Mouse (Mus musculus) lung, postnatal 4 days (tissue): ENCODE data around the gene Styxl1.
A peak's percentile ranks its signal among the peaks of the same experiment; 100 is the strongest.

Source experiments
- DNase-seq, 2 experiments: peaks; one replicate each; pipeline ENCODE4 v3.0.0; 2021

Gene Styxl1

DNA sequence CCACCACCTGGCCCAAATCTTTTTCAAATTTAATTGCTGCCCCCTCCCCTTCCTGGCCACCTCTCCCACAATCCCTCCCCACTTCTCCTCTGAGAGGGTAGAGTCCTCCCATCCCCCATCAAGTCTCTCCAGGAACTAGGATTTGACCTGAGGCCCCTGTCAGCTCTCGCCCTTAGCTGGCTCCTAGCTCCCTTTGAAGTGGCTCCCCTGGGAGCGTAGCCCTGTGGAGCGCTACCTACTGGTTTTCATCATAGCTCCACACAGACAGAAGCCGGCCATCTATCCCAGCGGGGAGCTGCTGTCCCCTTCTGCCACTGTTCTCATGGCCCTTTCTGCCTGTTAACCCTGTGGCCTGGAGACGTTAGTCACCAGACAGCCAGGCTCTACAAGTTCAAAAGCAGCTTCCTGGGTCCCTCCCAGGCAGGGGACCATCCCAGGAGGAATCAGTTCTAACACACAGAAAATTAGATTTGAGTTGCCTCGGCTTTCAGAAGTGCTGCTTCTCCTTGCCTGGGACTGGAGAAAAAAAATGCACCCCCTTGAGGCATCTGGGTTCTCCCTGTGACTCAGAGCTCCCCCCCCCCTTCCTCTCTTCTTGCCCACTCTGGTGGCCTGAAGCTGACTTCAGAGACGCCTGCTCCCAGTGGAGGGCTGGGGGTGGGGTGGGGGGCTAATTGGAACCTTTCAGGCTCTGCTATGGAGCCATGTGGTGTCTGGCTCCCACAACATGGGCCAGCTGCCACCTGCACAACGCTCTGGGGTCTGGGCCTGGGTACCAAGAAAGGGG, 53.5 kb downstream of the Styxl1 start:
- peak in 1 of 2 experiments; percentile 25 for DNase-seq

DNA sequence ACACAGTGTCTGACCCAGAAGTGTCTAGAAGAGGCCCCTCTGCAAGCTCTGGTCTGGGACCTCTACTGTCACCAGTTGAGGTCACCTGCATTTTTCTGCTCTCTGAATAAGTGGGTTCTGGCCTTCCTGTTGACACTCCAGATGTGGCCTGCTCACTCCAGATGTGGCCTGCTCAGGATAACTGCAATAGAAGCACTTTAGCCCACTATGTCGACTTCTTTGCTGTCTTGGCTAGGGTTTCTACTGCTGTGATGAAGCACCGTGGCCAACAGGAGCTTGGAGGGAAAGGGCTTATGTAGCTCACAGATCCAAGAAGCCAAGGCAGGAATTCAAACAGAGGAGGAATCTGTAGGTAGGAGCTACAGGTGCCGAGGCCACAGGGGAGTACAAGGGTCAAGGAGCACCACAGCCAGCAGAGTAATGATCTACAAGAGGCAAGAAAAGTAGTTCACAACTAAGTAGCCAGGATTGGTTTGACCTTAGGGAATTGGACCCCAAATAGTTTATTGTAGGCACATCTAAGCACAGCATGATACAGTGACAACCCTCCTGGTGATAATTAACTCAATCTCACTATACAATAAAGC, 54.9 kb downstream of the Styxl1 start:
- DNase-seq, result no peak

DNA sequence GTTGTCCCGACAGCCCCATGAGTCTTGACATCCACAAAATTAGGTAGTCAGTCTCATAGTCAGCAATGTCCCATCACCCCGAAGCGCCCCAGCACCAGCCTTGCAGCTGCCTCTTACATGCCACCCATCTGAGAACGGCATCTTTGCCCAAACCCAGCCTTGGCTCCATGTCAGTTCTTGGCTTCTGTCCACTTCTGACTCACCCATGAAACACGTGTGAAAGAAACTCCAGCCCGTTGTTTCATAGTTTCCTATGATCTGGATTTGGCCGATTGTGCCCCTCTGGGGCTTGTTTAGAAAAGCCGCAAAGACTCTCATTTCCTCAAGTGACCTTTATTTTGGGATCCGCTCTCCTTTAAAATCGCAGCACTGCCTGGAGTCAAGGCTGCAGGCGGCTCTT, 56.1 kb downstream of the Styxl1 start:
- DNase-seq, result peak; percentile 71 to 74

DNA sequence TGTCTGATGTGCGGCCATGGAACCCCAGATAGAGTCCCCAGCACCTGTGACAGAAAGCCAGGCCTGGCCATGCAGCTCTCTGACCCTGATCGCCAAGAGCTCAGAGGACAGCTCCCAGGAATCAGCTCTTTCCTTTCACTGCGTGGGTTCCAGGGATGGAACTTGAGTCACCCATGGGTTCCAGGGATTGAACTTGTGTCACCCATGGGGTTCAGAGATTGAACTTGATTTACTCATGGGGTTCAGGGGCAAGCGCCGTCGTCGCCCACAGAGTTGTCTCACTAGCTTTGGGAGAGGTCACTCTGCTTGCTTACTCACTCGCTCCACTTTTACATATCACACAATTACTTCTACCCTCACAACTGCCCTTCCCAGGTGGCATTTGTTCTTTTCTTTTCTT, 57.1 kb downstream of the Styxl1 start:
- DNase-seq, result no peak

DNA sequence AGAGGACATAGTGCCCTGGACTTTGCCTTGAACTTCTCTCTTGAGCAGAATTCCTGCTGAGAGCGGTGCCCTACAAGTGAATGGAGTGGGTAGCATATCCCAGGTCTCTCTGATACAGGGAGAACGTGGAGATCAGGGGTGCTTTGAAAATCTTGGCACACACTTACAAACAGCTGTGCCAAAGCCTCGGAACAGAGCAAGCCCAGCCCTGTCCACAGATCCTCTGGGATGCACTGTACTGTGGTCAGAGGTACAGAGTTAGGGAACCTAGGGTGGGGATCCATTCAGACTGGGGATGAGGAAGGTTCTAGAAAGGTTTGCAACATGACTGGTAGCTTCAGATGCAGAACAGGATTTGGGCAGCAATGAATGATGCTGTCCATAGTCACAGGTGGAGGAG, 58.1 kb downstream of the Styxl1 start:
- DNase-seq, result no peak

DNA sequence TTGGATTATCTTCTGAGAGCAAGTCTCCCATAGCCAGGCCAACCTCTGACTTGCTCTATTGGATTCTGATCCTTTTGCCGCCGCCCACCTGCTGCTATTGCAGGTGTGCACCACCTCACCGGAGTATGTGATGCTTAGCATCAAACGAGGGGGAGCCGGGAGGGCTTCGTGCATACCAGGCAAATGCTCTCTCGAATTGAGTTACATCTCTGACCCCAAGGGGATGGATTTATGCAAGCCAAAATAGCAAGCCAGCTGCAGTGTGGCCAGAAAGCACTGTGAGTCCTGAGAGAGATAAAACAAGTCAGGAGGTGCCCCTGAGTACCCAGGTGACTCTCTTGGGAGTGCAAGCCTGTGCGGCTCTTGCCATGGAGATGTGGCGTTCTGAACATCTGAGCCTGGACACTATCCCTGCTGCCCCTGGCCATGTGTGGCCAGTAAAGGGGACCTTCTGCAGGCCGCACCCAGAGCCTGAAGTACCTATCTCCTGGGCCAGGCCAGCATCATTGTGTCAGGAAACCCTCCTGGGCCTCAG, 58.5 kb downstream of the Styxl1 start:
- DNase-seq, result no peak

DNA sequence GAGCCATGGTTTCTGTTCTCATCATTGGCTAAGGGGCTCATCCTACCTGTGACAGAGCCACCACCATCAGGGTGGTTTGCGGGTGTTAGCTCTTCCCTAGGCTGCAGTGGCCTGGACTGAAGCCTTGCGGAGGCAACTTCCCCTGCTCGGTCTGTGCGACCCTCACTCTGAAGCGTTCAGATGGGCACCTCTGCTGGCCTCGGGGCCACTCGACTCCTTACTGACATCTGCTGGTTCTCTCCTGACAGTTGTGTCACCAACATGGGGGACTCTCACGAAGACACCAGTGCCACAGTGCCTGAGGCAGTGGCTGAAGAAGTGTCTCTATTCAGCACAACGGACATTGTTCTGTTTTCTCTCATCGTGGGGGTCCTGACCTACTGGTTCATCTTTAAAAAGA, 62.6 kb downstream of the Styxl1 start:
- DNase-seq, result peak in 1 of 2 experiments; percentile 50

DNA sequence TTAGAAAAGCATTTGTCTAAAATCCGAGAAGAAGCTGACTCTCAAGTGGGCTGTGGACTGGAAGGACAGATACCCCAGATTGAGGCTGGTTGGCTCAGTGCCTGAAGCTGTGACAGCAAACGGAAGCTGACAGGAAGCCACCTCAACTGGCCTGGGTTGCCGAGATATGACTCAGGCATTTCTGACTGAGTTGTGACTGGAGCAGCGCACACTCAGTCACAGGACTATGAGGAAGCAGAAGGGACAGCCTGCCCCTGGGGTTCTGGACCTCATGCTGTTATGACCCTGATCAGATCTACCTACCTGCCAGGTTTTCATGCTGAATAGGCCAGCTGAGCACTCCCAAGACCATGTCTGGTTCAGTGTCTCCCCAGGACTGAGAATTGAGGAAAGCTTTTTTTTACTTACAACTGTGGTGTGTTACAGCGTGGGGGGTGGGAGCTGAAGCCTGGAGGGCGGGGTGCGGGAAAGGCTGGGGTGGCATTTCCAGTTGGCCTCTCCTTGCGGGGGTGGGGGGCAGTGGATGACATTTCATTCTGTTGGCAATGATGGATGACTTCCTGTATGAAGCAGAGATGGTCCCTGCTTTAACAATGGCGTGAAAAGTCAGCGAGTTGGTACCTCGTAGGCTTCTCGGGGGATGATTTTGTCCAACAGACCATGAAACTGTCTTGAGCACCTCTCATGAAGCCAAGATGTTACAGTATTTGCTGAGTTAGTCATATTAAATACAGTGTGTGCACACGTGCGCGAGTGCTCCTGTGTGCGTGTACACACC, 64.6 kb downstream of the Styxl1 start:
- DNase-seq, result peak; percentile 82 to 84

DNA sequence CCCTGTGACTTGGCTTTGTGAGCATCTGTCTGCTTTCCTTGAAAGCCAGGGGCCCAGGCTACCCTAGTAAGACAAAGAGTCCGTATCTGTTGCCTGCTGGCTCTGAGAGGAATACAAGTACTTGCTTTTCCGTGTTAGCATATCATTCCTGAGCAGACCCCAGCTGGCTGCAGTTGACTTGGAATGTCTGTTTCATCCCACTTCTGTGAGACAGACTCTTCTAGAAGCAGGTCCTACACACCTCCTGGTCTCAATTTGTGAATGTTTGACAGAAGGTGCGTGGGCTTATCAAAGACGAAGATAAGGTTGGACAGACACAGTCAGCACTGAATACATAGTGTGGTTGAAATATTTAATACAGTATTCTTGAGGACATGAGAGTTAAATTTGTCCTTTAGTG, 65.4 kb downstream of the Styxl1 start:
- no peak for DNase-seq

DNA sequence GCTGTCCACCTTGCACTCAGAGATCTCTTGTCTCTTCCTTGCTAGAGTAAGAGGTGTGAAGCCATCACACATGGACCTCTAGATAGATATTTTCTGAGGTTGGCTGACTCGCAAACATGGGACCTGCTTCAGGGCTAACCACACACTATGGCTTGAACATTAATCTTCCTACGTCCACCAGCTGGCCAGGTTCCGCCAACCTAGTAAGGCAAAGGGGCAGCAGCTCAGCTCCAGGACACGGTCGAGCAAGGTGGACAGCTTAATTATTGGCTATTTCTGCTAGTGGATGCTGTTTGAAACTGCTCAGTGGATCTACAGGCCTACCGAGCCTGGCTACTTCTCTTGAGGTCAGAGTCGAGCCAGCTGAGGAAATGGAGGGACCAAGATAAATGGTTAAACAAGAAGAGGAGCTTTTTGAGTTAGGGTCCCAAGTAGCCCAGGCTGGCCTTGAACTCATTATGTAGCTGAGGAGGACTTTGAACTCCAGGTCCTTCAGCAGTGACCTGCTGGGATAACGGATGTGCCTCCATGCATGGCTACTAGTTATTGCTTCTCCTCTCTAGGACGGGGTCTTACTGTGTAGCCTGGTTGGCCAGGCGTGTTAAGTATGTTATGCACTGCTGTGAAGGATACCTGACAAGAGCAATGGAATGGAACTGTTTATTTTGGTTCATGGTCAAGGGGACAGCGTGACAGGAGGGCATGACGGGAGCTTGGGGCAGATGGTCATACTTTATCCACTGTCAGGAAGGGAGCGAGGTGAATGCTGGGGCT, 66.4 kb downstream of the Styxl1 start:
- DNase-seq, result no peak

DNA sequence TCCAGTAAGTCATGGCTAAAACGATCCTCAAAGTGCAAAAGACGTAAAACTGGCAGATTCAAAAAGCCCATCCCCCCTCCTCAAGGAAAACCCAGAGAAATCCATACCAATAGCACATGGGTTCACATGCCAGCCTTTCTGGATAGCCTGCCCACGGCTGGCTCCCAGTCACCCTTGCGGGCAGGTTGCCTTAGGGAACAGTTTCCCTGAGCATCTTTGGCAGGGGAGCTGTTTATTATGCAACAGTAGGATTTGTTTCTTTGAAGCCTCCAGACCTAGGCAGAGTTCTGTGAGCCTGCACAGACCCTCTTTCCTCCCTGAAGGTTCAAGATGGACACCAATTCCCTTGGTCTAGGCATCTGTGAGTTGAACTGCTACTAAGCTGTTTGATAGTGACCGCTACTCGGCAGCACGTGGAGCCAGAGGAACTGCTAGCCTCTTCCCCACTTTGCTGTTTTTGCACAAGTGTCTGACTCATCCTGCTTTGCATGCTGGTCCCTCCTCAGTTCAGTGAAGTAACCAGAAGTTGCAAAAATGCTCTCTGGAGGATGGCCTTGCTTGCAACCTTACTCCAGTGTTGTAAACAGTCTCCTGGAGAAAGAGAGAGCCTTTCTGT, 67.5 kb downstream of the Styxl1 start:
- peak in 1 of 2 experiments; percentile 48 for DNase-seq

DNA sequence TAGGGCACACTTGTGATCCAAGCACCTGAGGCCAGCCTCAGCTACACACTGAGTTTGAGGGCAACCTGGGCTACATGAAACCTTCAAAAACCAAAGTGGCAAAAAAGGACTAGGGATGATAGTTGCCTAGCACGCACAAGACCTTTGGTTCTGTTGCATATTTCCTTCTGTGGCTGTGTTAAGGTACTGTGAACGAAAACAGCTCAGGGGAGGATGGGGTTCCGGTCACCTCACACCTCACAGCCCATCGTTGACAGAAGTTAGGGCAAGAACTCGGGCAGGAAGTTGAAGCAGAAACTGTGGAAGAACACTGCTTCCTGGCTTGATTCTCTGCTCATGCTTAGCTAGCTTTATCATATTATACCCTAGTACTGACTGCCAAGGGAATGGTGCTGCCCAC, 68.5 kb downstream of the Styxl1 start:
- DNase-seq, result no peak

DNA sequence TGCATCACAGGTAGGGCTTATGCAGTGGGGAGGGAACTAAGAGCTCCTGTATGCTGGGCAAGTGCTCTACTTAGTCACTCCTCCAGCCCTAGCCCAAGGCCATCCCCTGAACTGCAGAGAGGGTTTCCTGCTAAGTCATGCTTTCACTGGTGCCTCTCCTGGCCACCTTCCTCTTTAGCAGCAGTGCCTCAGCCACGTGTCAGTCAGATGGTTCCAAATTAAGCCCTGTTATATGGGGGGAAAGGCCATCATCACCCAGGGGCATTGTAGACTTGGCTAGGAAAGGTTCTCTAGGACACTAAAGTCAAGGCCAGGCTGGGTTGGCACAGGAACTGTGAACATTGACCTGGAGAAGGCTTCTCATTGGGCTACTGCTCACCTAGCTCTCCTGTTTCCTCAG, 70.3 kb downstream of the Styxl1 start:
- peak in 1 of 2 experiments; percentile 43 for DNase-seq

DNA sequence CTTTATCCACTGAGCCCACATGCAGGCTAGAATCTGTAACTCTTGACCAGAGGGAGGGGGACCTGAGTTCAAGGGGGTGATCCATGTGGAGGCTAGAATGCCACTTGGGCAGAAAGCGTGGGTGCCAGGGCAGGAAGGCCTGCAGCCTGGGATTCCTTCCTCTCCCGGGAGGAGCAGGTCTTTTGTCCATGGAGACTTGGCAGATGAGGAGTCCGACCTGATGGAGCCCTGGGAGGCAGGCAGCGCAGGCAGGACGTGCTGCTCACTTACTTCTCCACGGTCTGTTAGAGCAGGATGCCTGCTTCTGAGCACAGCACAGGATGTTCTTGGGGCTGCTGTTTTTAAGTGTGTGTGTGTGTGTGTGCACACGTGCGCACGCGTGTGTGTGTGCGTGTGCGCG, 71.1 kb downstream of the Styxl1 start:
- DNase-seq, result no peak

DNA sequence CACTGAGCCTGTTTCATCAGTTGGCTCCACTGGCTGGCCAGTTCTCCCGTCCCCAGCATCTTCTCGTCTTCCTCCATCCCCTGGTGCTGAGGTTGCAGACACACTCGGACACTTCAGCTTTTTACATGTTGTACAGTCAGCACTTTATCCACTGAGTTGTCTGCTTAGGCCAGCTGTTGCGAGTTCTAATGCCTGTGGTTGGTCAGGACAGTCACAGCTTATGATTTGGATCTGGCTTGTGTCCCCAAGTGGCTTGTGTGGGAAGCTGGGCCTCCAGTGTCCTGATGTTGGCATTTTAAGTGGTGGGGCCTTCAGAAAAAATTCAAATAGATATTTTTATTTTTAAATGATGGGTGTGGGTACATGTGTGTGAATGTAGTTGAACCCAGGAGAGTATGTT, 72.8 kb downstream of the Styxl1 start:
- DNase-seq, result no peak

DNA sequence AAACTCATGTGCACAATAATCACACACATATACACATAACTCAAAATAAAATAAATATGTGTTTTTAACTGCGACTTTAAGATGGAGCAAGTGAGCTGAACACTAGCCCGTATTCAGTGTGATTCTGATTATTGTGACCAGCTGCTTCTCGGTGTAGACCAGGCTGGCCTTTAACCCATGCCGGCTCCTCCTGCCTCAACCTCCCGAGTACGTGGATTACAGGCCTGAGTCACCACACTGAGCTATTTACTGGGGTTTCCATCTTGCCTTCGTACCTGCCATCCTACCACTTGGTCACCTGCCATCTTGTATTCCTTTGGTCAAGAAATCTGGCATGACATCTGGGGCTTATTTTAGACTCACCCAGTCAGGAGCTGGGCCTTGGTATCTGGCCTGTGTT, 74.8 kb downstream of the Styxl1 start:
- DNase-seq, result no peak

DNA sequence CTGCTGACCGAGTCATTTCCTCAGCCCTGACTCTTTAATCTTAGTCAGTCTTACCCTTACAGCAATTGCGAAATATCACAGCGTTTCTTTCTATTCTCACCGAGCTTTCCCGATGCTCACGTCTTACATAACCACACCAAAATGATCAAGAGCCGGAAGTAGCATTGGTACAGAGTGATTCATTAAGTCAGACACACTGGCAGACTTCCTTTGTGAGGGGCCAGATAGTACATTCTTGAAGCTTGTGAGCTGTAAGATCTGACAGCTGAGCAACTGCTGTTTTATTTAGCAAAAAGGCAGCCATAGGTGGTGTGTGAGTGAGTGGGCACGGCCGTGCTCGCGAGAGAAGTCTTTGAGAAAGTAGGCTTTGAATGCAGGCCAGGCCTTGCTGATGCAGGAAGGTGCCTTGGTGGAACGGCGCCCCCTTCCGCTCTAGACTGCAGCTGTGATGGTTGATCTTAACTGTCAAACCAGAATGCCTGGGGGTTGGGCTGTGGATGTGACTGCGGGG, 75.4 kb downstream of the Styxl1 start:
- peak; percentile 68 to 75 for DNase-seq

DNA sequence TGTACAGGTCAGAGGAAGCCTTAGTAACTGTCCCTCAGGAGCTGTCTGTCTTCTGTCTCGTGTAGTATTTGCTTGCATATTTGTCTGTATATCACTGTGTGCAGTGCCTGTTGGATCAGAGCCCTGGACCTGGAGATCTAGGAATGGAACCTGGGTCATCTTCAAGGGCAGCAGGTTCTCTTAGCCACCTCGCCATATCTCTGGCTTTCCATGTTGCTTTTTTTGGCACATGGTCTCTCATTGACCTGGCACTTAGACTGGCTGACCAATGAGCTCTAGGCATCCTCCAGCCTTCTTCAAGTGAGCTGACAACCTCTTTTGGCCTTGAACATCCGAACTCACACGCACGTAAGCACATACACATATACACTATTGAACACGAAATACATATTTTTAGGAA, 76.0 kb downstream of the Styxl1 start:
- DNase-seq, result no peak

DNA sequence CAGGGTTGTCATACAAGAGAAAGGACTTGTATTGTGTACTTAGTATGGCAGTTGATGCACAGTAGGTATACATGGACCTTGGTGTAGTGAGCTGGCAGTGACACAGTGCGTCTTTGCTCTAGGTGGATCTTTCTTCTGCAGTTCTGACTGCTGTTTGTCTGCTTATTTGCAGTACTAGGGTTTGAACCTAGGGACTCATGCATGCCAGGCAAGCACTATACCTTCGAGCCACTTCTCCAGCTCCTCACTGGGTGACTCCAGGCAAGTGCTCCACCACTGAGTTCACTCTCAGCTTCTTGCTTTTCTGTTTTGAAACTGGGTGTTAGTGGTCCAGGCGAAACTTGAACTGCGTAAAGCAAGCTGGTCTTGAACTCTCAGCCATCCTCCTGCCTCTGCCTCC, 76.6 kb downstream of the Styxl1 start:
- DNase-seq, result no peak

DNA sequence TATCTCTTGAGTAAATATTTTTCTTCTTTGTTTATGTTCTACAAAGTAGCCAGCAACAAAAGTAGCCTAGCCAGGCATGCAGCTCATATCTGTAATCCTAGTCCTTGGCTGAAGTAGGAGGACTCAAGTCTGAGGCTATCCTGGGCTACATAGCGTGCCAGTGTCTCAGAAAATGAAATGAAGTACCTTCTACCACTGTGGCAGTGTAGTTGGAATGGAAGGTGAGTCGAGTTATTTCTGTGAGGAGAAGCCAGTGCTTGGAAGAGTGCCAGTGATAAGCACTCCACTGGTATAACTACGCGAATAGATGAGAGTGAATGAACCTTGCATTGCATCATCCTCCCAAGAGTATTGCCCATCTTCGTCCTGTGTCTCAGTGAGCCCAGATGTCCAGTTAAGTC, 80.5 kb downstream of the Styxl1 start:
- DNase-seq, result no peak
